Mouse (Mus musculus) intestine, postnatal 0 days (tissue): ENCODE results near the gene Cer1. TPM values are rescaled to one million over a fixed set of nuclear protein-coding genes. Genes with fewer than 3 reads are reported as not detected.

Source experiments
- ATAC-seq: fragments of 200-750 bp; cut with Nextera tagmentation; 2 replicates; pipeline ENCODE4 v1.8.0; 2017; ENCODE audit warnings: mild to moderate bottlenecking, moderate TSS enrichment, moderate library complexity
- H3K27ac ChIP-seq: fragments of 300-500 bp; sonication (generic); 2 replicates; pipeline ENCODE4 v1.5.1; 2014; ENCODE audit warnings: mild to moderate bottlenecking, low read depth, low read length, moderate library complexity
- H3K27me3 ChIP-seq: fragments of 300-500 bp; sonication (generic); replicated peaks from 2 replicates; pipeline ENCODE4 v1.6.1; 2014; ENCODE audit warnings: low read length, mixed read lengths; ENCODE audit not compliant: control insufficient read depth, insufficient read depth
- H3K36me3 ChIP-seq: fragments of 300-500 bp; sonication (generic); 2 replicates; pipeline ENCODE4 v1.6.1; 2014; ENCODE audit warnings: mild to moderate bottlenecking, moderate library complexity; ENCODE audit not compliant: control insufficient read depth, insufficient read depth
- H3K4me1 ChIP-seq: fragments of 300-500 bp; sonication (generic); replicated peaks from 2 replicates; pipeline ENCODE4 v1.6.1; 2014; ENCODE audit warnings: antibody characterized with exemption, low read length, mixed read lengths; ENCODE audit not compliant: control insufficient read depth, insufficient read depth
- H3K4me2 ChIP-seq: fragments of 300-500 bp; sonication (generic); replicated peaks from 2 replicates; pipeline ENCODE4 v1.6.1; 2014; ENCODE audit warnings: low read depth, mild to moderate bottlenecking, moderate library complexity
- H3K4me3 ChIP-seq: fragments of 300-500 bp; sonication (generic); 2 replicates; pipeline ENCODE4 v1.5.1; 2014; ENCODE audit warnings: low read depth, low read length
- H3K9ac ChIP-seq: fragments of 300-500 bp; sonication (generic); 2 replicates; pipeline ENCODE4 v1.6.1; 2014; ENCODE audit warnings: mild to moderate bottlenecking, low read depth, low read length
- H3K9me3 ChIP-seq: fragments of 300-500 bp; sonication (generic); 2 replicates; pipeline ENCODE4 v1.6.1; 2016; ENCODE audit warnings: mixed run types; ENCODE audit not compliant: control insufficient read depth
- CTCF ChIP-seq: sonication (generic); IDR thresholded peaks from 2 replicates; pipeline ENCODE4 v1.5.1; 2016; ENCODE audit warnings: low read depth, mild to moderate bottlenecking, control low read depth, antibody characterized with exemption, moderate library complexity
- WGBS: fragments of 180-500 bp; shearing (Covaris S2); extraction: QIAGEN DNeasy Blood & Tissue Kit; methylation state at CpG from one replicate; pipeline ENCODE4 v1.1.7; 2014; 5-methylcytosine and 5-hydroxymethylcytosine counted together
- polyA plus RNA-seq: library from polyadenylated mRNA; unstranded; fragments of >200 nt; fragmentation: Nextera tagmentation; extraction: Ambion mirVana; gene quantifications from 2 replicates; pipeline ENCODE4 v1.2.1, GENCODE M21; 2015

Gene Cer1
- polyA plus RNA-seq, 1 experiment from 2014 or later, result not detected

GRCm38 (mm10) chr4:82880243-82880642, 4.7 kb downstream of the Cer1 start:
- Histone ChIP-seq H3K36me3 (no peaks in the 10 kb centered on the region), H3K4me1 (no peaks in the 10 kb centered on the region), H3K4me3 (no peak overlapping the region), H3K9ac (no peak overlapping the region), H3K27ac (no peak overlapping the region), H3K4me2 (no peak overlapping the region), H3K9me3 (no peaks in the 10 kb centered on the region), H3K27me3 (no peaks in the 10 kb centered on the region)
- no peak for ATAC-seq
- WGBS, result 81% methylated on average over 2 of the region's 2 CpGs
- TF ChIP-seq CTCF, result no peak

GRCm38 (mm10) chr4:82879152-82879551, 5.8 kb downstream of the Cer1 start:
- 60% methylated on average over 6 of the region's 6 CpGs for WGBS
- H3K27me3 ChIP-seq, result no peaks in the 10 kb centered on the region
- TF ChIP-seq CTCF, result no peak
- H3K4me2 ChIP-seq, result no peak overlapping the region
- no peaks in the 10 kb centered on the region for H3K4me1 ChIP-seq
- no peaks in the 10 kb centered on the region for H3K9me3 ChIP-seq
- H3K27ac ChIP-seq, result no peak overlapping the region
- H3K36me3 ChIP-seq, result no peaks in the 10 kb centered on the region
- no peak for ATAC-seq
- no peak overlapping the region for H3K4me3 ChIP-seq
- no peak overlapping the region for H3K9ac ChIP-seq

DNA sequence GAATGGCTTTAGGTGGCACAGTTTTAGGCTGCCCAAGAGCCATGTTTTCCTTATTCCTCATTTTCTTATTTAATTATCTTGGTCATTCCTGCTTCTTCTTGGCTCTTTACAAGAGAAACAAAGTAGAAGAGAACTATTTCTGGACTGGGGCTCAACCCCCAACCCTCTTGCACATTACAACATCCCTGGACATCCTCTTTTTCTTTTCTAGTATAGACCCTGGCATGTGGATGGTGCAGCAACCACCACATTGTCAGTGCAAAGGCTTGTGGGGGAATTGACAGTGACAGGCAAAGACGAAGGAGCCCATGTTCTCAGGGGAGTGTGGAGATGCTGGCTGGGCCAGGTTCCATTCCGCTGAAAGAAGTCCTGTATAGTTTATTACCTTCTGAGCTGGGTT, 8.3 kb downstream of the Cer1 start:
- Histone ChIP-seq H3K27ac (no peak overlapping the region), H3K4me1 (no peaks in the 10 kb centered on the region), H3K4me3 (no peak overlapping the region), H3K36me3 (no peaks in the 10 kb centered on the region), H3K4me2 (no peak overlapping the region), H3K9ac (no peak overlapping the region), H3K9me3 (no peaks in the 10 kb centered on the region), H3K27me3 (no peaks in the 10 kb centered on the region)
- TF ChIP-seq CTCF, result no peak
- 90% methylated on average over 2 of the region's 2 CpGs for WGBS
- no peak for ATAC-seq

DNA sequence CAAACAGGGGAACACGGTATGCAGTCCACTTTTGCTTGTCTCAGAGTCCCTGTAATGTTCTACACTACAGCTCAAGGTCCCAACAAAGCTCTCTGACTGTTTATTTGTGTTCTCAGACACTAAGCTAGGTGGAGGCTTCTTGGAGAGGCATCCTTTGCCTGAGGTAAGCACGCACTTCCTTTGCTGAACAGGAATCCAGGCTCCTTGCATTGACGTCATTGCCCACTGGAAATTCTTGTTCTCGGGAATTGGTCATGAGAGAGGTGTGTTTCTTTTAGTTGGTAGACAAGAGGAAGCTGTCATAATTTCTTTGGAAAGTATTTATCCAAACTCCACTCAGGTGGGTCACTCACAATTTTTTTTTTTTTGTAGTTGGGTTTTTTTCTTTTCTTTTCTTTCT, 9.4 kb downstream of the Cer1 start:
- no peak for ATAC-seq
- H3K9me3 ChIP-seq, result no peaks in the 10 kb centered on the region
- no peaks in the 10 kb centered on the region for H3K36me3 ChIP-seq
- 61% methylated on average over 4 of the region's 4 CpGs for WGBS
- no peak overlapping the region for H3K9ac ChIP-seq
- no peak overlapping the region for H3K4me3 ChIP-seq
- no peaks in the 10 kb centered on the region for H3K27me3 ChIP-seq
- H3K4me2 ChIP-seq, result no peak overlapping the region
- no peak overlapping the region for H3K27ac ChIP-seq
- no peaks in the 10 kb centered on the region for H3K4me1 ChIP-seq
- TF ChIP-seq CTCF, result no peak

GRCm38 (mm10) chr4:82874791-82875190, 10.2 kb downstream of the Cer1 start:
- no peak overlapping the region for H3K9ac ChIP-seq
- no peaks in the 10 kb centered on the region for H3K4me1 ChIP-seq
- 66% methylated on average over 4 of the region's 4 CpGs for WGBS
- ATAC-seq, result no peak
- no peaks in the 10 kb centered on the region for H3K36me3 ChIP-seq
- H3K4me2 ChIP-seq, result no peak overlapping the region
- peaks cover 4% of the 10 kb centered on the region; the same call in 1 of the 2 replicates for H3K9me3 ChIP-seq
- no peaks in the 10 kb centered on the region for H3K27me3 ChIP-seq
- TF ChIP-seq CTCF, result no peak
- no peak overlapping the region for H3K27ac ChIP-seq
- no peak overlapping the region for H3K4me3 ChIP-seq

DNA sequence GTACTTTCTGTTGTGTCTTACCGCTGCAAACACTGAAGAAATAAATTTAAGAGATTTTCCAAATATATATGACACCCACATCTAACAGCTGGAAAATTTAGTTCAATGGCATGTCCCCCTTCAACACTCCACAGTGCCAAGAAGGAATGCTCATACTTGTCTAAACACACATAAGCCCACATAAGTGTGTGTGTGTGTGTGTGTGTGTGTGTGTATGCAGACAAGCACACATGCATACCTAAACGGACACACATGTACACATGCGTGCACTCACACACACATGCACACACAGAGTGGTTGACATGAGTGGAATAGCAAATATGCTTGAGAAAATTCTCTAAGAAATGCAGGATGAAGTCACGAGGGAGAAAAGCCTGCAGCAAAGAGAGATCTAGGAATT, 12.4 kb downstream of the Cer1 start:
- H3K27me3 ChIP-seq, result no peaks in the 10 kb centered on the region
- no peaks in the 10 kb centered on the region for H3K4me1 ChIP-seq
- H3K4me2 ChIP-seq, result no peak overlapping the region
- TF ChIP-seq CTCF, result no peak
- H3K9me3 ChIP-seq, result peaks cover 4% of the 10 kb centered on the region; the same call in 1 of the 2 replicates
- no peaks in the 10 kb centered on the region for H3K36me3 ChIP-seq
- no peak overlapping the region for H3K9ac ChIP-seq
- H3K27ac ChIP-seq, result no peak overlapping the region
- WGBS, result 59% methylated on average over 4 of the region's 4 CpGs
- no peak overlapping the region for H3K4me3 ChIP-seq
- ATAC-seq, result no peak

GRCm38 (mm10) chr4:82872121-82872520, 12.8 kb downstream of the Cer1 start:
- H3K27ac ChIP-seq, result no peak overlapping the region
- no peaks in the 10 kb centered on the region for H3K4me1 ChIP-seq
- WGBS, result 47% methylated on average over 6 of the region's 6 CpGs
- H3K36me3 ChIP-seq, result no peaks in the 10 kb centered on the region
- peaks cover 4% of the 10 kb centered on the region; the same call in 1 of the 2 replicates for H3K9me3 ChIP-seq
- no peak for ATAC-seq
- no peak overlapping the region for H3K4me2 ChIP-seq
- H3K4me3 ChIP-seq, result no peak overlapping the region
- TF ChIP-seq CTCF, result no peak
- H3K27me3 ChIP-seq, result no peaks in the 10 kb centered on the region
- H3K9ac ChIP-seq, result no peak overlapping the region
